Mouse (Mus musculus): ENCODE measurements around the gene Enox1. TPM values are rescaled to one million over a fixed set of nuclear protein-coding genes. Genes with fewer than 3 reads are reported as not detected.

The Enox1 gene
- polyA plus RNA-seq, 1 experiment, result 0.28 TPM

DNA sequence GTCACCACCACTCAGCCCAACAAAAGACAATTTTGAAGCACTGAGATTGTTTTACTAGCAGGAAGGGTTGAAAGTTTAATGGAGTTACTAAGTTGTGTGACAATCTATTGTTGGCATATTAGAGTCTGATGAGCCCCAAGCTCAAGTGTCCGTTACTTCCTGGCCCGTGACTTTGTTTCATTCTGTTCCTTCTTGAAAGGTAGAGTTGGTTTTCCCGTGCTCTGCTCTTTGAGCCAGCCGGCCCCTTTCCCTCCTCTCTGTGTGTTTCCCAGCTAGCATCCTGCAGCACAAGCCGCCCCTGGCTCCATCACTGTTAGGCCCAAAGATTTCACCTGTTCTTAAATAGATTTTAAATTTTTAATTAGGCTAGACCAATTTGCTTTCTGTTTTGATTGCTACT is 26.9 kb downstream of the Enox1 start:
- no peak for TF ChIP-seq CTCF (IDR thresholded peaks at IDR 0.05; ENCODE audit: insufficient read depth, low read length)
- TF ChIP-seq POLR2A (IDR thresholded peaks at IDR 0.05; ENCODE audit: borderline replicate concordance, extremely low read depth, low read depth, low read length), result no peak
- WGBS, result 90% methylated on average over 5 of the region's 5 CpGs
- Histone ChIP-seq H3K4me3 (replicated peaks; ENCODE audit: extremely low read depth, low read depth, low read length) (no peak overlapping the region), H3K4me1 (ENCODE audit: control insufficient read depth, insufficient read depth, low read length) (no peaks in the 10 kb centered on the region)
- DNase-seq, result no peak

GRCm38 (mm10) chr14:77190158-77190557 is 33.6 kb downstream of the Enox1 start:
- 78% methylated on average over 2 of the region's 2 CpGs for WGBS
- no peaks in the 10 kb centered on the region for H3K4me1 ChIP-seq (ENCODE audit: control insufficient read depth, insufficient read depth, low read length)
- DNase-seq, result no peak
- TF ChIP-seq CTCF (IDR thresholded peaks at IDR 0.05; ENCODE audit: insufficient read depth, low read length), result no peak
- no peak for TF ChIP-seq POLR2A (IDR thresholded peaks at IDR 0.05; ENCODE audit: borderline replicate concordance, extremely low read depth, low read depth, low read length)
- no peak overlapping the region for H3K4me3 ChIP-seq (replicated peaks; ENCODE audit: extremely low read depth, low read depth, low read length)

- TF ChIP-seq POLR2A (IDR thresholded peaks at IDR 0.05; ENCODE audit: borderline replicate concordance, extremely low read depth, low read depth, low read length), result no peak
- no peak for TF ChIP-seq CTCF (IDR thresholded peaks at IDR 0.05; ENCODE audit: insufficient read depth, low read length)
- Histone ChIP-seq H3K4me1 (ENCODE audit: control insufficient read depth, insufficient read depth, low read length) (no peaks in the 10 kb centered on the region), H3K4me3 (replicated peaks; ENCODE audit: extremely low read depth, low read depth, low read length) (no peak overlapping the region)
- no peak for DNase-seq
- 35% methylated on average over 18 of the region's 18 CpGs for WGBS
Measured at GRCm38 (mm10) chr14:77195314-77196020, 38.9 kb downstream of the Enox1 start.

DNA sequence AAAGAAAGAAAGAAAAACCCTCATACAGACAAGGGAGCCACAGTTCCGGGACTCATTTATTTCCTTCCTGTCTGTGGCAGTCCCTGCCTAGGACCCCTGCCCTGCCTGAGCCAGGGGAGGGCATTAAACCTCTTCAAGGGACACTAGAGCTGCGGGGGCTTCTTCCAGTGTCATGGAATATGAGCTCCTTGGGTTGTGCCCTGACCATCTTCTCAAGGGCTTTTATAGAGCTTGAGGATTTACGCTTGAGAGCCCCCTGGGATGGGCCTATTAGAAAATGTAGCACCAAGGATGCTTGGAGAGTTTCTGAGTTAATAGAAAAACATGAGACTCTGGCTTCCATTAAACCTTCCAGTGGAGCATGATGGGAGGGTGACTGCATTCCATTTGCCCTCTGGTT is 39.7 kb downstream of the Enox1 start:
- DNase-seq, result no peak
- H3K4me1 ChIP-seq (ENCODE audit: control insufficient read depth, insufficient read depth, low read length), result no peaks in the 10 kb centered on the region
- H3K4me3 ChIP-seq (replicated peaks; ENCODE audit: extremely low read depth, low read depth, low read length), result no peak overlapping the region
- no peak for TF ChIP-seq POLR2A (IDR thresholded peaks at IDR 0.05; ENCODE audit: borderline replicate concordance, extremely low read depth, low read depth, low read length)
- no peak for TF ChIP-seq CTCF (IDR thresholded peaks at IDR 0.05; ENCODE audit: insufficient read depth, low read length)
- WGBS, result 71% methylated on average over 3 of the region's 3 CpGs

GRCm38 (mm10) chr14:77197414-77197915 is 40.9 kb downstream of the Enox1 start:
- 88% methylated on average over 2 of the region's 2 CpGs for WGBS
- DNase-seq, result no peak
- Histone ChIP-seq H3K4me1 (ENCODE audit: control insufficient read depth, insufficient read depth, low read length) (no peaks in the 10 kb centered on the region), H3K4me3 (replicated peaks; ENCODE audit: extremely low read depth, low read depth, low read length) (no peak overlapping the region)
- TF ChIP-seq POLR2A (IDR thresholded peaks at IDR 0.05; ENCODE audit: borderline replicate concordance, extremely low read depth, low read depth, low read length) (no peak), CTCF (IDR thresholded peaks at IDR 0.05; ENCODE audit: insufficient read depth, low read length) (no peak)

GRCm38 (mm10) chr14:77210889-77211288 is 54.3 kb downstream of the Enox1 start:
- no peaks in the 10 kb centered on the region for H3K4me1 ChIP-seq (ENCODE audit: control insufficient read depth, insufficient read depth, low read length)
- no peak for DNase-seq
- H3K4me3 ChIP-seq (replicated peaks; ENCODE audit: extremely low read depth, low read depth, low read length), result no peak overlapping the region
- TF ChIP-seq POLR2A (IDR thresholded peaks at IDR 0.05; ENCODE audit: borderline replicate concordance, extremely low read depth, low read depth, low read length) (no peak), CTCF (IDR thresholded peaks at IDR 0.05; ENCODE audit: insufficient read depth, low read length) (no peak)
- 67% methylated on average over 8 of the region's 8 CpGs for WGBS

DNA sequence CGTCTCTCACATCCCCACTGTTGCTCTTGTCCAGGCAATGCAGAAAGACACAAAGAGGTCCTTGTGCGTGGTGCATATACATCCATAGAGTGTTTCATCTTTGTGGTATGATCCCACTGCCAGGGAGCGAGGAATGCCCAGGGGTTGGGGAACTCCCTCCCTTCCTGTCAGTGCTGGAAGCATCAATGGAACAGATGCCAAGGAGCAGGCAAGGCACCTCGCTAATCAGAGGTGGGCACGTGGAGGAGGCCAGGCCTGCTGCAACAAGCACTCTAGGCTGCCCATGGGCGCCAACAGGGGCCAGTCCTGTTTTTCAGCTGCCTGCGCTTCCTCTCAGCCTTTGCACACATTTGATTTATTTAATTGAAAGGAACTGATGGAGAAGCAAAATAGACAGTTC is 56.6 kb downstream of the Enox1 start:
- DNase-seq, result no peak
- TF ChIP-seq POLR2A (IDR thresholded peaks at IDR 0.05; ENCODE audit: borderline replicate concordance, extremely low read depth, low read depth, low read length) (no peak), CTCF (IDR thresholded peaks at IDR 0.05; ENCODE audit: insufficient read depth, low read length) (no peak)
- 66% methylated on average over 7 of the region's 7 CpGs for WGBS
- Histone ChIP-seq H3K4me1 (ENCODE audit: control insufficient read depth, insufficient read depth, low read length) (no peaks in the 10 kb centered on the region), H3K4me3 (replicated peaks; ENCODE audit: extremely low read depth, low read depth, low read length) (no peak overlapping the region)

- H3K4me3 ChIP-seq (replicated peaks; ENCODE audit: extremely low read depth, low read depth, low read length), result no peak overlapping the region
- WGBS, result 80% methylated on average over 6 of the region's 6 CpGs
- H3K4me1 ChIP-seq (ENCODE audit: control insufficient read depth, insufficient read depth, low read length), result no peaks in the 10 kb centered on the region
- no peak for DNase-seq
- TF ChIP-seq POLR2A (IDR thresholded peaks at IDR 0.05; ENCODE audit: borderline replicate concordance, extremely low read depth, low read depth, low read length) (no peak), CTCF (IDR thresholded peaks at IDR 0.05; ENCODE audit: insufficient read depth, low read length) (no peak)
Measured at GRCm38 (mm10) chr14:77214848-77215247, 58.3 kb downstream of the Enox1 start.

- Histone ChIP-seq H3K4me3 (replicated peaks; ENCODE audit: extremely low read depth, low read depth, low read length) (no peak overlapping the region), H3K4me1 (ENCODE audit: control insufficient read depth, insufficient read depth, low read length) (no peaks in the 10 kb centered on the region)
- 74% methylated on average over 10 of the region's 10 CpGs for WGBS
- TF ChIP-seq POLR2A (IDR thresholded peaks at IDR 0.05; ENCODE audit: borderline replicate concordance, extremely low read depth, low read depth, low read length) (no peak), CTCF (IDR thresholded peaks at IDR 0.05; ENCODE audit: insufficient read depth, low read length) (no peak)
- no peak for DNase-seq
Measured at GRCm38 (mm10) chr14:77225346-77225745, 68.8 kb downstream of the Enox1 start.

GRCm38 (mm10) chr14:77238811-77239210 is 82.2 kb downstream of the Enox1 start:
- no peak for TF ChIP-seq POLR2A (IDR thresholded peaks at IDR 0.05; ENCODE audit: borderline replicate concordance, extremely low read depth, low read depth, low read length)
- TF ChIP-seq CTCF (IDR thresholded peaks at IDR 0.05; ENCODE audit: insufficient read depth, low read length), result no peak
- H3K4me3 ChIP-seq (replicated peaks; ENCODE audit: extremely low read depth, low read depth, low read length), result no peak overlapping the region
- 84% methylated on average over 2 of the region's 2 CpGs for WGBS
- no peaks in the 10 kb centered on the region for H3K4me1 ChIP-seq (ENCODE audit: control insufficient read depth, insufficient read depth, low read length)
- DNase-seq, result no peak
